Mouse (Mus musculus): ENCODE results near the gene Csnk1g2.
A peak's percentile ranks its signal among the peaks of the same experiment; 100 is the strongest.
"Not testable (repeated sequence)": the region's sequence is repeated elsewhere in the genome, so short reads cannot be mapped to it uniquely, and the experiment has no call there.

Gene Csnk1g2

GRCm38 (mm10) chr10:80623457-80624191 is 986 bp downstream of the Csnk1g2 start:
- DNase-seq: peak; percentile 63 to 69

DNA sequence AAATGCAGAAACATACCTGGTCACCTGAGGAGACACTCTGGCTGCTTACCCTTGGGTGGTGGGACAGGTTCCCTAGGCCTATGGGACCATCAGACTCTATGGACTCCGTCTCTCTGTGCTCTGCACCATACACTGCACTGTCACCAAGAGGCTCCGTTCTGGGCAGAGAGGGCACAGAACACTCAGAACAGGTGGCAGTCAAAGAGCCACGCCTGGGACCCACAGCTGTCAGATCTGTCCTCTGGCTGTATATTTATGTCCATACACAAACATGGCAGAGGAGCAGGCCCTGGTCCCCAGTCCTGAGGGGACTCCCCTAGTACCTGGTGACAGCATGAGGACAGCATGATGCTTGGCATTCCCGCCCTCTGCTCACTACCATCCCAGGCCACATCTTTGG is 3.1 kb downstream of the Csnk1g2 start:
- DNase-seq: no peak

DNA sequence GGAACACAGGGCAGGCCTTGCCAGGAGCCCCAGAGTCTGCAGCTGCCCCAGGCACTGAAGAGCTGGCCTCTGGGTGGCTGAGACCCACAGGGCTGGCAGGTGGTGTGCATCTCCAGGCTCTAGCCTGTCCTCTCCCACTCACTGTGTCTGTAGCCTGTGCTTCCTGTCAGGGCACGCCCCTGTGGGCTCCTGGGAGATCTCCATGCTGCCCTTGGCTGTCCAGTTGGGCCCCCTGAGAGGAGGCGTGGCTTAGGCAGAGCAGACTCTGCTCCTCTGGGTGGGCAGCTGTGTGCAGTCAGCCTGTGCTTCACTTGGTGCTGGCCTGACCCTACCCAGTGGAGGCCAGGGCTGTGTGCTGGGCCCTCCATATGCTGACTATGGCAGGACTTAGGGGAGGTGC is 5.0 kb downstream of the Csnk1g2 start:
- DNase-seq: no peak

GRCm38 (mm10) chr10:80628925-80629324 is 6.3 kb downstream of the Csnk1g2 start:
- DNase-seq: no peak

DNA sequence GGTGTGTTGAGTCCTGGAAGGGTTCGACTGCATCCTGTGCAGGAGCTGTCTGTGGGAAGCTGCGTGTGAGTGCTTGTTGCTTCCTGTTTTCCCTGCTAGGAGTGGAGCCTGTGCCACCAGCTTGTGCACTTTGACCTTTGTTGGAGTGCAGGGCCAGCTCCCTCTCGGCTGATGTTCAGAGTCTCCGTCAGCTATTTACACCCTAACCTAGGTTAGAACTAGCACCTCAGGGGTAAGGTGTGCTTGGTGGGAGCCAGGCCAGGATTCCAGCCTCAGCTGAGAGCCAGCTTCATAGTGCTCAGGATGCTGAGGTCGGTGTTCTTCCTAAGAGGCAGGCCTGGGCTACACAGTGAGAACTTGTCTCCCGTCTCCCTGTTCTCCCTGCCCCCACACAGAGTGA is 12.7 kb downstream of the Csnk1g2 start:
- no peak for DNase-seq

GRCm38 (mm10) chr10:80646936-80647335 is 24.3 kb downstream of the Csnk1g2 start:
- no peak for DNase-seq

- DNase-seq: not testable (repeated sequence)
Measured at GRCm38 (mm10) chr10:80649910-80650309, 27.3 kb downstream of the Csnk1g2 start.

- no peak for DNase-seq
Measured at GRCm38 (mm10) chr10:80650392-80650791, 27.8 kb downstream of the Csnk1g2 start.

GRCm38 (mm10) chr10:80653156-80653720 is 30.6 kb downstream of the Csnk1g2 start:
- DNase-seq: no peak

DNA sequence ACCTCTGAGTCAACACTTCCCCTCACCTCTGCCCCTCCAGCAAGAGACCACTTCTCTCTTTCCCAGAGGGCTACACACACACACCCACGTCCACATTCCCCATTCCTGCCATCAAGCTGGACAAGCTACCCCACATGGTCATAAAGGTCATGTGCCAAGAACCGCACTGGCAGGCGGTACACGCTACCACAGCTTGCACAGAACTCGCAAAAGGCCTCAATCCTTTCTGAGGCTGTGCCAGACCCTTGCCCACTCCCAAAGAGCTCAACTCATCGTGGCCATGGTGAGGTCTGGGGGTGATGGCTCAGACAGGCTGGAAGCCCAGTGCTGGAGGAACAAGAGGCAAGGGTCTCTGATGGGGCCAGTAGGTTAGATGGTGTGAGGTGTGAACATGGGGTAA is 32.2 kb downstream of the Csnk1g2 start:
- DNase-seq: peak in 1 of 2 experiments; percentile 50

GRCm38 (mm10) chr10:80655406-80656129 is 32.9 kb downstream of the Csnk1g2 start:
- DNase-seq: peak; percentile 45 to 46

- DNase-seq: peak; percentile 99 to 100
Measured at GRCm38 (mm10) chr10:80656130-80656862, 33.7 kb downstream of the Csnk1g2 start.

- DNase-seq: no peak
Measured at GRCm38 (mm10) chr10:80656863-80657623, 34.4 kb downstream of the Csnk1g2 start, which contains the start of gene Btbd2. Gene Btbd2 (minus strand): TSS chr10:80657071.

GRCm38 (mm10) chr10:80658194-80658840 is 35.7 kb downstream of the Csnk1g2 start:
- DNase-seq: no peak

GRCm38 (mm10) chr10:80658841-80659202 is 36.2 kb downstream of the Csnk1g2 start:
- DNase-seq: no peak

DNA sequence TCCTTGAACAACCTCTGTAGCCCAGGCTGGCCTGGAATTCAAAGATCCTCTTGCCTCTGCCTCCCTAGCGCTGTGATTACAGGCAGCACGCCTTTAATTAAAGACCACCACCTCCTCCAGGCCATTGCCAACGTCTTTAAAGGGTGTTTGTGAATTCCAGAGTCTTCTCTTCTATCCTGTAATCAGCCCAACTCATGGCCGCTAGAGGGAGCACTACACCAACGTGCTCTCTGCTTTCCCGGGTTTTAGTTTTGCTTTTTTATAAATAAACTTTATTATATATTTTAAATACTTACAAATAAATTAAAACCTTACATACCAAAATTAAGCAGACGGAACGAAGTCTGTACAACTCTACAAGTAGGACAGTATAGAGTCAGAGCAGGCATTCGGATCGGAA is 36.6 kb downstream of the Csnk1g2 start:
- DNase-seq: peak; percentile 86 to 92

- peak; percentile 53 to 82 for DNase-seq
Measured at GRCm38 (mm10) chr10:80661149-80661548, 38.5 kb downstream of the Csnk1g2 start.

GRCm38 (mm10) chr10:80663485-80664196 is 41.0 kb downstream of the Csnk1g2 start:
- no peak for DNase-seq

DNA sequence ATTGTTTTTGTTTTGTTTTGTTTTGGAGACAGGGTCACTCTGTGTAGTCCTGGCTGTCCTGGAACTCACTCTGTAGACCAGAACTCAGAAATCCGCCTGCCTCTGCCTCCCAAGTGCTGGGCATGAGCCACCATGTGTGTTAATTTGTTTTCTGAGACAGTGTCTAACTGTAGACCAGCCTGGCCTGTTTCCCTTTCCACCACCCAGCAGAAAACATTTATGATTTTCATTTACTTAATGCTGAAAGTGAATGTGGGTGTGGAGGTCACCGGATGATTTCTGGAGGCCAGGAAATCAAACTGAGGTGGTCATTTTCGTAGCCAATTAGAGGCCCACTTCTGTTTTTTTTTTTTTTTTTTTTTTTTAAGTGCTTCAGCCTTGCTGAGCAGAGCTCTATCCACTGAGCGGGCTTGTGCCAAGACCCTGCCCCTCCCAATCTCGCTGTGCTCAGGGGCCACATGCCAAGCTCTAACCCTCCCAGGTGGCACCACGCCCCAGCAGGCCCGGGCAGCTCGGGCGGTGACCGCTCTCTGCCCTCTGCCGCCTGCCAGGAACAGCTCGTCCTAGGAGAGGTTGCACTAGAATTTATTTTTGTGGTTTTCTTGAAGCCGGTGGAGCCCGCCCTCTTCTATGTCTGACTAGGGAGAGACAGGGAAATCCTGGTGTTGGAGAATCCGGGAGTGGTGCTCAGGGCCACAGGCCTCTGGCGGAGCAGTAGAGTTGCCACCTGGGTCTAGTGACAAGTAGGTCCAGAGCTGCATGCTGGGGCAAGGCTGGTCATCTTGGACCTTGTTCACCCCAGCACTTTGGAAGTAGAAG is 41.8 kb downstream of the Csnk1g2 start:
- peak; percentile 76 to 80 for DNase-seq

DNA sequence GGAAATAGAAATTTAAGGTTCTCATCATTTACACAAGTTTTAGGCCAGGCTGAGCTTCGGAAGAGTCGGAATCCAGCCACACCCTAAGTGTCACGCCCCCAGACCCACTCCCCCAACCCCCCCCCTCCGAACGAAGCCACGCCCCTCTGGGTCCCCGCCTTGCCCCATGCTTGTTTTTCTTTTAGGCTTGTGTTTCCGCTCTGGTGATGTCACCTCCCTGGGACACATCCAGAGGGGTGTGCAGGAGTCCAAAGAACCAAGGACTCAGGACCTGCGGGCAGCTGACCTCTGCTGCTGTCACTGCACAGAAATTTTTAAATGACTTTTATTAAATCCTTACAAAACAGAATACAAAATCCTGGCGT is 42.4 kb downstream of the Csnk1g2 start:
- no peak for DNase-seq

Measured in cerebellum, postnatal 14 days (tissue).